Comparison of ENCODE assay signal across 28 mouse cellular contexts in the genomic region with DNA sequence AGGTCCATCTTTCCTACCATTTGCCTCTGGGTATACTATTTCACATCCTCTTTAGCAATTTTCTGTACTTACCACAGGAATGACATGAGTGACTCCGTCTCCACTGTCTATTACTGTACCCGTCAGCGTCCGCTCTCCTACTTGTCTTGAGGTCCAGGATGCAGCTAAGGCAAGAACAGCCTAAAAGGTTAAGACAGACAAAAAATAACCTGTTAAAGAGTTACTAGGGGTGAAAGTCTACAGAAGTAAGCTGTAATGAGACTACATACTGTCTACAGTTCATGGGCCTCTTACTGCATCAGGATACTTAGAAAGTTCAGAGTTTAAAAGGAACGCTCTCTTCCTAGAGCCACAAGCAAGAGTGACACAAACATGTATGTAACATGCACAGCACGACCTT. TPM values are rescaled to one million over a fixed set of nuclear protein-coding genes. Genes with fewer than 3 reads are reported as not detected.
DNase-seq lines count a peak whose midpoint lies in the region; ATAC-seq lines count a peak whose summit lies in the region.
"Had no signal": no experiment of that assay in that cellular context is flagged by ENCODE, and none has a peak within 500 bp of the region (broad histone marks: within the 10 kb centered on the region; RNA-seq: fewer than 3 reads in every experiment).

No protein-coding gene starts in this region.

- WGBS in kidney, embryonic 15.5 days, result 91% methylated on average over 6 of the region's 6 CpGs
- WGBS in midbrain, embryonic 11.5 days, result 95% methylated on average over 6 of the region's 6 CpGs
- WGBS in midbrain, embryonic 14.5 days, result 97% methylated on average over 6 of the region's 6 CpGs

- ATAC-seq in kidney, embryonic 15.5 days (replicated peaks; ENCODE audit: low FRiP score), result no peak
- no peak for ATAC-seq in midbrain, embryonic 11.5 days (ENCODE audit: low FRiP score)
- no peak for ATAC-seq in midbrain, embryonic 14.5 days (ENCODE audit: low FRiP score, low TSS enrichment)
- ATAC-seq: forebrain, embryonic 15.5 days; Patski had no signal

- H3K4me2 ChIP-seq in kidney, embryonic 15.5 days, result no peak overlapping the region
- H3K4me2 ChIP-seq in midbrain, embryonic 11.5 days, result no peak overlapping the region
- H3K4me2 ChIP-seq in midbrain, embryonic 14.5 days (ENCODE audit: low read length), result no peak overlapping the region
- H3K4me2 ChIP-seq: embryonic facial prominence, embryonic 13.5 days; forebrain, embryonic 12.5 days; forebrain, embryonic 15.5 days; heart, embryonic 12.5 days; heart, embryonic 15.5 days; hindbrain, embryonic 14.5 days had no signal

- H3K9ac ChIP-seq in kidney, embryonic 15.5 days, result no peak overlapping the region
- H3K9ac ChIP-seq in midbrain, embryonic 11.5 days (ENCODE audit: low read length), result no peak overlapping the region
- H3K9ac ChIP-seq in midbrain, embryonic 14.5 days (replicated peaks; ENCODE audit: low read length), result no peak overlapping the region
- H3K9ac ChIP-seq: embryonic facial prominence, embryonic 13.5 days; forebrain, embryonic 12.5 days; forebrain, embryonic 15.5 days; heart, embryonic 12.5 days; heart, embryonic 15.5 days; hindbrain, embryonic 14.5 days had no signal

- peak; percentile 31 for DNase-seq in kidney, adult 18-20 months
- peak; percentile 41 for DNase-seq in midbrain, embryonic 11.5 days (ENCODE audit: low spot score, missing footprints)
- no peak for DNase-seq in midbrain, embryonic 14.5 days
- peak; percentile 14 for DNase-seq in kidney, postnatal 14 days
- DNase-seq in adrenal gland, adult 18-20 months (ENCODE audit: low spot score in 2 of 2), result no peak
- DNase-seq in spleen, adult 12 weeks (ENCODE audit: low spot score), result no peak
- DNase-seq: adrenal gland, adult 2 months; adrenal gland, postnatal 14 days; B cell, adult 2 months; cerebellum, adult 11 months; cerebellum, adult 2 months; cerebellum, adult 9-11 months; cerebellum, postnatal 25 days; gastrocnemius, postnatal 25 days; heart, adult 18-20 months; heart, postnatal 10 days; heart, postnatal 4 days had no signal

- H3K4me1 ChIP-seq in kidney, embryonic 15.5 days, result no peaks in the 10 kb centered on the region
- H3K4me1 ChIP-seq in midbrain, embryonic 11.5 days (ENCODE audit: control insufficient read depth, insufficient read depth, low read length), result no peaks in the 10 kb centered on the region
- H3K4me1 ChIP-seq in midbrain, embryonic 14.5 days (ENCODE audit: control insufficient read depth, insufficient read depth, low read length), result no peaks in the 10 kb centered on the region
- H3K4me1 ChIP-seq: embryonic facial prominence, embryonic 13.5 days; forebrain, embryonic 12.5 days; forebrain, embryonic 15.5 days; heart, embryonic 12.5 days; heart, embryonic 15.5 days had no signal

- H3K4me3 ChIP-seq in kidney, embryonic 15.5 days (replicated peaks), result no peak overlapping the region
- H3K4me3 ChIP-seq in midbrain, embryonic 11.5 days (ENCODE audit: low read depth, low read length), result no peak overlapping the region
- H3K4me3 ChIP-seq in midbrain, embryonic 14.5 days (replicated peaks; ENCODE audit: low read depth, low read length), result no peak overlapping the region
- H3K4me3 ChIP-seq: embryonic facial prominence, embryonic 13.5 days; erythroblast, embryonic 14.5 days; forebrain, embryonic 12.5 days; forebrain, embryonic 15.5 days; heart, embryonic 12.5 days; heart, embryonic 15.5 days had no signal

- H3K36me3 ChIP-seq in kidney, embryonic 15.5 days, result peaks cover 61% of the 10 kb centered on the region
- H3K36me3 ChIP-seq in midbrain, embryonic 11.5 days (ENCODE audit: control insufficient read depth, insufficient read depth, low read length), result peaks cover 4% of the 10 kb centered on the region; the same call in 1 of the 2 replicates
- peaks cover 55% of the 10 kb centered on the region for H3K36me3 ChIP-seq in midbrain, embryonic 14.5 days (ENCODE audit: control insufficient read depth, insufficient read depth, low read length)

- H3K27ac ChIP-seq in kidney, embryonic 15.5 days, result no peak overlapping the region
- H3K27ac ChIP-seq in midbrain, embryonic 11.5 days (ENCODE audit: low read depth, low read length), result no peak overlapping the region
- H3K27ac ChIP-seq in midbrain, embryonic 14.5 days (replicated peaks; ENCODE audit: low read depth, low read length), result no peak overlapping the region
- H3K27ac ChIP-seq: embryonic facial prominence, embryonic 13.5 days; forebrain, embryonic 12.5 days; forebrain, embryonic 15.5 days; heart, embryonic 15.5 days; hindbrain, embryonic 14.5 days had no signal

- H3K9me3 ChIP-seq in kidney, embryonic 15.5 days (replicated peaks), result no peaks in the 10 kb centered on the region
- no peaks in the 10 kb centered on the region for H3K9me3 ChIP-seq in midbrain, embryonic 11.5 days (ENCODE audit: control insufficient read depth, low read length)
- H3K9me3 ChIP-seq in midbrain, embryonic 14.5 days (ENCODE audit: control insufficient read depth, low read length), result no peaks in the 10 kb centered on the region
- H3K9me3 ChIP-seq: embryonic facial prominence, embryonic 13.5 days; forebrain, embryonic 12.5 days; forebrain, embryonic 15.5 days; G1E; heart, embryonic 12.5 days; heart, embryonic 15.5 days had no signal

- H3K27me3 ChIP-seq in kidney, embryonic 15.5 days, result no peaks in the 10 kb centered on the region
- H3K27me3 ChIP-seq in midbrain, embryonic 11.5 days (ENCODE audit: control insufficient read depth, insufficient read depth, low read length), result no peaks in the 10 kb centered on the region
- no peaks in the 10 kb centered on the region for H3K27me3 ChIP-seq in midbrain, embryonic 14.5 days (ENCODE audit: control insufficient read depth, insufficient read depth, low read length)
- H3K27me3 ChIP-seq: CH12.LX; embryonic facial prominence, embryonic 13.5 days; forebrain, embryonic 12.5 days; forebrain, embryonic 15.5 days; heart, embryonic 12.5 days; heart, embryonic 15.5 days; Patski had no signal

RNA-seq across cellular contexts. Expression of gene Actr3, which starts 28.3 kb away (rescaled TPM):
- polyA plus RNA-seq in kidney, embryonic 15.5 days (2015; fragmentation: Nextera tagmentation; extraction: Ambion mirVana), result 253 and 254 TPM in 2 replicates
- polyA plus RNA-seq in midbrain, embryonic 11.5 days (2014; fragmentation: Nextera tagmentation; extraction: Ambion mirVana), result 269 and 271 TPM in 2 replicates
- 210 and 274 TPM in 2 replicates for polyA plus RNA-seq in midbrain, embryonic 14.5 days (2014; fragmentation: Nextera tagmentation; extraction: Ambion mirVana)
- total RNA-seq in adrenal gland, adult 18-20 months (2021), result 100 to 1,000 TPM; 161 to 167 TPM

Comparison
In these comparisons a context has a peak if more than half of its experiments do, and no peak if none do; other contexts are left out.
1. DNase-seq: peak in kidney, adult 18-20 months (single experiment), midbrain, embryonic 11.5 days (single experiment) and kidney, postnatal 14 days (single experiment); none in midbrain, embryonic 14.5 days (single experiment), adrenal gland, adult 18-20 months (0 of 2) and spleen, adult 12 weeks (single experiment).